Mouse (Mus musculus): ENCODE results near the gene Cabp4. TPM values are rescaled to one million over a fixed set of nuclear protein-coding genes. Genes with fewer than 3 reads are reported as not detected.

The Cabp4 gene
- polyA plus RNA-seq, 1 experiment: 2.2 TPM

- no peak for DNase-seq (ENCODE audit: low read depth in 1 of 2, low spot score in 2 of 2)
Observed at GRCm38 (mm10) chr19:4147782-4148490, 4.1 kb upstream of the Cabp4 start.

DNA sequence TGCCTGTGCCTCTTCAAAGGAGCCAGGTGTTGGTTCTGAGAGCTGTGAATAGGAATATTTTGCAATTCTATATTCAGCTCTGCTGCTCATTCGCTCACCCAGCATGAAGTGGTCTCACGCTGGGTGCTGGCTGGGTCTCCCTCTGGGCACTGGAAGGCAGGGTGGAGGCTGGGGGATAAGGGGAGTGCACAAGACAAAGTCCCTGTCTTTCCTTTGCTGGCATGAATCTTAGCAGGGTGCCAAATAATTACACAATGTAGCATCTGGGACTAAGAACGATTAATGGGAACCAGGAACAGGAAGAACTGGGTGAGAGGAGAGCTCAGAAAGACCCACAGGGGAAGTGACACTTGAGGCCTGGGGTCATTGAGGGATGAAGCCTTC lies 3.2 kb upstream of the Cabp4 start:
- DNase-seq (ENCODE audit: low read depth in 1 of 2, low spot score in 2 of 2): no peak
- H3K4me1 ChIP-seq (ENCODE audit: control insufficient read depth, insufficient read depth, insufficient read length): peaks cover 58% of the 10 kb centered on the region
- WGBS: 50% methylated on average over 3 of the region's 3 CpGs
- peak overlapping the region; percentile 72 for H3K27ac ChIP-seq (ENCODE audit: insufficient read depth, low read length)
- TF ChIP-seq CTCF (IDR thresholded peaks at IDR 0.05; ENCODE audit: extremely low read depth, insufficient read depth, insufficient read length, insufficient replicate concordance) (no peak), POLR2A (IDR thresholded peaks at IDR 0.05; ENCODE audit: low read depth, low read length) (no peak)
- H3K36me3 ChIP-seq (ENCODE audit: control insufficient read depth, insufficient read depth, low read length): peaks cover 14% of the 10 kb centered on the region; the same call in 1 of the 2 replicates
- H3K4me3 ChIP-seq (ENCODE audit: extremely low read depth, insufficient read depth, insufficient read length): no peak overlapping the region
- H3K27me3 ChIP-seq (ENCODE audit: control insufficient read depth, insufficient read depth, low read length): no peaks in the 10 kb centered on the region

More at GRCm38 (mm10) chr19:4147782-4148490, 4.1 kb upstream of the Cabp4 start:
- H3K4me1 ChIP-seq (ENCODE audit: control insufficient read depth, insufficient read depth, insufficient read length): peaks cover 55% of the 10 kb centered on the region
- peak overlapping the region; percentile 77 for H3K4me3 ChIP-seq (ENCODE audit: extremely low read depth, insufficient read depth, insufficient read length)
- TF ChIP-seq POLR2A (IDR thresholded peaks at IDR 0.05; ENCODE audit: low read depth, low read length) (no peak), CTCF (IDR thresholded peaks at IDR 0.05; ENCODE audit: extremely low read depth, insufficient read depth, insufficient read length, insufficient replicate concordance) (no peak)
- H3K36me3 ChIP-seq (ENCODE audit: control insufficient read depth, insufficient read depth, low read length): peaks cover 18% of the 10 kb centered on the region
- peak overlapping the region; percentile 72 for H3K27ac ChIP-seq (ENCODE audit: insufficient read depth, low read length)
- no peaks in the 10 kb centered on the region for H3K27me3 ChIP-seq (ENCODE audit: control insufficient read depth, insufficient read depth, low read length)
- WGBS: 38% methylated on average over 9 of the region's 9 CpGs

DNA sequence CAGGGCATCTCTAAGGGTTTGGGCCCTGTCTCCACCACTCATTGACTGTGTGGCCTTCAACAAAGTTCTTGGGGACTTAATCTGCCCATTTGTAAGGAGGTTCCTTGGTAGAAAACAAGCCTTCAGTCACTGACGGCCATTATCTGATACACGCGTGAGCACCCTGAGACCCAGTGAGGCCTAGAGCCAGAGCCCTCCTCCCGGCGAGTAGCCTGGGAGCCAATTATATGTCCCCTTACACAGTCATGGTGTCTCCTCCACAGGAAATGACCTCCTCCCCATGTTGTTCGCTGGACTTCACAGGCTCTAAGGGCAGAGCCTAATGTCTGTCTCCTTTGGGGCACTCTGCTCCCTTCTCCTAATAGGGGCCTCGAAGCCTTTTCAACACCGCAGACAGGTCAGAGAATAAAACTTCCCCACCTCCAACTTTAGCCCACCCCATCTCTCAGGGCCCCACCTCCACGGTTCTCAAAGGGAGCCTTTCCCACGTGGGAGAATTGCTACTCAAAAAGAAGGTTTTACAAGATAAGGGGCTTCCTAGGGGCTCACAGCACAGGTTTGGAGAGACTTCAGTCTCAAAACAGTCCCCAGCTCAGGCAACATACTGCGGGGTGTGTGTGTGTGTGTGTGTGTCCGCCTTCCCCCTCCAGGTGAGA lies 2.7 kb upstream of the Cabp4 start:
- H3K36me3 ChIP-seq (ENCODE audit: control insufficient read depth, insufficient read depth, low read length): peaks cover 11% of the 10 kb centered on the region; the same call in 1 of the 2 replicates
- no peak overlapping the region for H3K4me3 ChIP-seq (ENCODE audit: extremely low read depth, insufficient read depth, insufficient read length)
- 82% methylated on average over 12 of the region's 12 CpGs for WGBS
- DNase-seq (ENCODE audit: low read depth in 1 of 2, low spot score in 2 of 2): no peak
- no peaks in the 10 kb centered on the region for H3K27me3 ChIP-seq (ENCODE audit: control insufficient read depth, insufficient read depth, low read length)
- peak overlapping the region; percentile 55 for H3K27ac ChIP-seq (ENCODE audit: insufficient read depth, low read length)
- no peak for TF ChIP-seq POLR2A (IDR thresholded peaks at IDR 0.05; ENCODE audit: low read depth, low read length)
- H3K4me1 ChIP-seq (ENCODE audit: control insufficient read depth, insufficient read depth, insufficient read length): peaks cover 58% of the 10 kb centered on the region

DNA sequence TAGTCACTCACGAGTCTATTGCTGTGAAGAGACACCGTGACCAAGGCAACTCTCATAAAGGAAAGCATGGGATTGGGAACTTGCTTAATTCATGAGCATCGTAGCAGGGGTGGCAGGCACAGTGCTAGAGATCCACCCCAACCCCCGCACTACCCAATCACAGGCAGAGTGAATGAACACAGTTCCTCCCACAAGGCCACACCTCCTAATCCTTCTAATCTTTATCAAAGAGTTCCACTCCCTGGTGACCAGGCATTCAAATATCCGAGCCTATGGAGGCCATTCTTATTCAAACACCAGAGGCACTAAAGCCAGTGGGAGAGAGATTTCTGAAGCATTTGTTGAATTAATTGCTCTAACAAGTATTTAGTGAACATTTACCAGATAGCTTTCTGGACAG lies 2.1 kb upstream of the Cabp4 start:
- Histone ChIP-seq H3K4me1 (ENCODE audit: control insufficient read depth, insufficient read depth, insufficient read length) (peaks cover 58% of the 10 kb centered on the region), H3K36me3 (ENCODE audit: control insufficient read depth, insufficient read depth, low read length) (peaks cover 7% of the 10 kb centered on the region; the same call in 1 of the 2 replicates), H3K4me3 (ENCODE audit: extremely low read depth, insufficient read depth, insufficient read length) (no peak overlapping the region), H3K27ac (ENCODE audit: insufficient read depth, low read length) (no peak overlapping the region), H3K27me3 (ENCODE audit: control insufficient read depth, insufficient read depth, low read length) (no peaks in the 10 kb centered on the region)
- 98% methylated on average over 5 of the region's 5 CpGs for WGBS
- TF ChIP-seq POLR2A (IDR thresholded peaks at IDR 0.05; ENCODE audit: low read depth, low read length) (no peak), CTCF (IDR thresholded peaks at IDR 0.05; ENCODE audit: extremely low read depth, insufficient read depth, insufficient read length, insufficient replicate concordance) (no peak)
- no peak for DNase-seq (ENCODE audit: low read depth in 1 of 2, low spot score in 2 of 2)

GRCm38 (mm10) chr19:4144550-4145498 lies 991 bp upstream of the Cabp4 start:
- Histone ChIP-seq H3K27me3 (ENCODE audit: control insufficient read depth, insufficient read depth, low read length) (no peaks in the 10 kb centered on the region), H3K36me3 (ENCODE audit: control insufficient read depth, insufficient read depth, low read length) (no peaks in the 10 kb centered on the region), H3K4me3 (ENCODE audit: extremely low read depth, insufficient read depth, insufficient read length) (no peak overlapping the region), H3K4me1 (ENCODE audit: control insufficient read depth, insufficient read depth, insufficient read length) (peaks cover 51% of the 10 kb centered on the region), H3K27ac (ENCODE audit: insufficient read depth, low read length) (peak overlapping the region; percentile 77)
- 30% methylated on average over 16 of the region's 16 CpGs for WGBS
- DNase-seq (ENCODE audit: low read depth in 1 of 2, low spot score in 2 of 2): peak in 1 of 2 experiments; percentile 66
- TF ChIP-seq POLR2A (IDR thresholded peaks at IDR 0.05; ENCODE audit: low read depth, low read length) (no peak), CTCF (IDR thresholded peaks at IDR 0.05; ENCODE audit: extremely low read depth, insufficient read depth, insufficient read length, insufficient replicate concordance) (no peak)

- no peak for TF ChIP-seq POLR2A (IDR thresholded peaks at IDR 0.05; ENCODE audit: low read depth, low read length)
- TF ChIP-seq CTCF (IDR thresholded peaks at IDR 0.05; ENCODE audit: extremely low read depth, insufficient read depth, insufficient read length, insufficient replicate concordance): no peak
- Histone ChIP-seq H3K36me3 (ENCODE audit: control insufficient read depth, insufficient read depth, low read length) (no peaks in the 10 kb centered on the region), H3K27me3 (ENCODE audit: control insufficient read depth, insufficient read depth, low read length) (no peaks in the 10 kb centered on the region), H3K4me3 (ENCODE audit: extremely low read depth, insufficient read depth, insufficient read length) (no peak overlapping the region), H3K27ac (ENCODE audit: insufficient read depth, low read length) (0 out of 2 replicates have a peak overlapping the region, but pooled peaks have one; percentile 2), H3K4me1 (ENCODE audit: control insufficient read depth, insufficient read depth, insufficient read length) (peaks cover 54% of the 10 kb centered on the region)
- 90% methylated on average over 18 of the region's 18 CpGs for WGBS
- no peak for DNase-seq (ENCODE audit: low read depth in 1 of 2, low spot score in 2 of 2)
Observed at GRCm38 (mm10) chr19:4142416-4143173, 1.2 kb downstream of the Cabp4 start.
